Mouse (Mus musculus) small intestine, adult 2 months (tissue): ENCODE results near the gene Ice2.

Experiments
- CTCF ChIP-seq: fragments of 200-500 bp; IDR thresholded peaks from 2 replicates; pipeline ENCODE4 v1.5.1; 2012; ENCODE audit warnings: low read depth, mild to moderate bottlenecking, control low read depth, inconsistent platforms, low read length, moderate library complexity, mixed read lengths; ENCODE audit not compliant: insufficient replicate concordance, insufficient read length; ENCODE audit errors: extremely low read depth
- POLR2A ChIP-seq: fragments of 200-500 bp; IDR thresholded peaks from 2 replicates; pipeline ENCODE4 v1.6.1; 2012; ENCODE audit warnings: low read depth, mild to moderate bottlenecking, control low read depth, inconsistent platforms, low read length, moderate library complexity

DNA sequence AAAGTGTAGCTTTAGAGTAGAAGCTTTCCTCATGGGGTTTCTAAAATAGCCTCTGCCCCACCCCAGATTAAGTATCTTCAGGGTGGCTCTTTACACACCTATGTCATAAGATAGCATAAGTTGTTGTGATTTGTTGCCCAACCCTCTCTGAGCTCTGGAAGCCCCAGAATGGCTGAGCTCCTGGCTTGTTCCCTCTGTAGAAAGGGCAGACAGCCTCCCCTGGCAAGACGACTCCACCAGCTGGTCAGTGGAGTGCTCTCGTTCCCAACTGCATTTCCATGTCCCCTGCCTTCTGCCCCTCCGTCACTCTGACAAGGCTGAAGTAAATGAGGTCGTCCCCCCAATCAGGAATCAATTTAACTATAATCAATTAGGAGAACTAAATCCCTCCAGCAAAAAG is 34.9 kb upstream of the Ice2 start:
- TF ChIP-seq CTCF (no peak), POLR2A (no peak)
